Mouse (Mus musculus): ENCODE measurements around the gene Fto. TPM values are rescaled to one million over a fixed set of nuclear protein-coding genes. Genes with fewer than 3 reads are reported as not detected.

The Fto gene
- polyA plus RNA-seq, 2 experiments: 10.0 to 15.6 TPM

- TF ChIP-seq CTCF (IDR thresholded peaks at IDR 0.05; ENCODE audit: low read depth) (no peak), EP300 (IDR thresholded peaks at IDR 0.05; ENCODE audit: low read depth) (no peak)
- Histone ChIP-seq H3K4me2 (ENCODE audit: low read depth) (no peak overlapping the region), H3K4me1 (replicated peaks; ENCODE audit: control insufficient read depth in 2 of 2, insufficient read depth in 2 of 2, low read length in 1 of 2) (peaks cover 0 to 4% of the 10 kb centered on the region in 2 experiments; a peak in 1 of 4 replicates), H3K4me3 (ENCODE audit: insufficient read depth in 1 of 2, low read depth in 2 of 2, low read length in 2 of 2) (no peak overlapping the region), H3K36me3 (replicated peaks; ENCODE audit: control insufficient read depth, insufficient read depth, low read depth) (no peaks in the 10 kb centered on the region), H3K27me3 (ENCODE audit: control insufficient read depth, insufficient read depth, low read length) (no peaks in the 10 kb centered on the region), H3K27ac (no peak overlapping the region), H3K9me3 (ENCODE audit: control insufficient read depth, low read length) (no peaks in the 10 kb centered on the region), H3K9ac (replicated peaks) (no peak overlapping the region)
- DNase-seq (ENCODE audit: low read depth in 3 of 3, low spot score in 3 of 3) (no peak), ATAC-seq (ENCODE audit: insufficient read depth) (no peak)
- WGBS (ENCODE audit: insufficient replicate concordance): 69% methylated on average over 8 of the region's 8 CpGs
Observed at GRCm38 (mm10) chr8:91660879-91661278, 347.6 kb downstream of the Fto start.

GRCm38 (mm10) chr8:91669461-91670071 is 356.2 kb downstream of the Fto start:
- no peaks in the 10 kb centered on the region for H3K9me3 ChIP-seq (ENCODE audit: control insufficient read depth, low read length)
- no peak overlapping the region for H3K4me2 ChIP-seq (ENCODE audit: low read depth)
- ATAC-seq (ENCODE audit: insufficient read depth): no peak
- no peak overlapping the region for H3K4me3 ChIP-seq (ENCODE audit: insufficient read depth in 1 of 2, low read depth in 2 of 2, low read length in 2 of 2)
- H3K36me3 ChIP-seq (replicated peaks; ENCODE audit: control insufficient read depth, insufficient read depth, low read depth): no peaks in the 10 kb centered on the region
- 84% methylated on average over 16 of the region's 16 CpGs for WGBS (ENCODE audit: insufficient replicate concordance)
- no peaks in the 10 kb centered on the region for H3K4me1 ChIP-seq (replicated peaks; ENCODE audit: control insufficient read depth in 2 of 2, insufficient read depth in 2 of 2, low read length in 1 of 2)
- DNase-seq (ENCODE audit: low read depth in 3 of 3, low spot score in 3 of 3): no peak
- TF ChIP-seq EP300 (IDR thresholded peaks at IDR 0.05; ENCODE audit: low read depth): no peak
- TF ChIP-seq CTCF (IDR thresholded peaks at IDR 0.05; ENCODE audit: low read depth): no peak
- no peaks in the 10 kb centered on the region for H3K27me3 ChIP-seq (ENCODE audit: control insufficient read depth, insufficient read depth, low read length)
- no peak overlapping the region for H3K27ac ChIP-seq
- no peak overlapping the region for H3K9ac ChIP-seq (replicated peaks)

DNA sequence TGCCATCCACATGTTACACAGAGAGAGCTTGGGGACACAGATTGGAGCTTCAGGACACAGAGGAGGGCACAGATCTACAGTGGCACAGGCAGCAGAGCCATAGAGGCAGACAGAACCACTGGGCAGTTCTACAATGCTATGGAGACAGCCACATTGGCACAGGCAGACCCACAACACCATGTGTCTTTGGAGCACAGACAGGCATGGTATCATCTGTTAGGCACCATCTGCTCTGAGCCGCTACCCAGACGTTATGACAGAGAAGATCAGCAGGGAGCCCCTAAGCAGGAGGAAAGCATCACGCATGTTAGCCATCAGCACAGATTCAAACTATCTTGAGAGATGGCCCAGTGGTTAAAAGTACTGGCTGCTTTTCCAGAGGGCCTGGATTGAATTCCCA is 363.6 kb downstream of the Fto start:
- DNase-seq (ENCODE audit: low read depth in 3 of 3, low spot score in 3 of 3) (no peak), ATAC-seq (ENCODE audit: insufficient read depth) (no peak)
- no peak overlapping the region for H3K27ac ChIP-seq
- TF ChIP-seq CTCF (IDR thresholded peaks at IDR 0.05; ENCODE audit: low read depth) (no peak), EP300 (IDR thresholded peaks at IDR 0.05; ENCODE audit: low read depth) (no peak)
- no peaks in the 10 kb centered on the region for H3K36me3 ChIP-seq (replicated peaks; ENCODE audit: control insufficient read depth, insufficient read depth, low read depth)
- H3K4me3 ChIP-seq (ENCODE audit: insufficient read depth in 1 of 2, low read depth in 2 of 2, low read length in 2 of 2): no peak overlapping the region
- H3K27me3 ChIP-seq (ENCODE audit: control insufficient read depth, insufficient read depth, low read length): no peaks in the 10 kb centered on the region
- no peaks in the 10 kb centered on the region for H3K9me3 ChIP-seq (ENCODE audit: control insufficient read depth, low read length)
- H3K4me2 ChIP-seq (ENCODE audit: low read depth): no peak overlapping the region
- no peaks in the 10 kb centered on the region for H3K4me1 ChIP-seq (replicated peaks; ENCODE audit: control insufficient read depth in 2 of 2, insufficient read depth in 2 of 2, low read length in 1 of 2)
- 60% methylated on average over 3 of the region's 3 CpGs for WGBS (ENCODE audit: insufficient replicate concordance)
- H3K9ac ChIP-seq (replicated peaks): no peak overlapping the region

- H3K36me3 ChIP-seq (replicated peaks; ENCODE audit: control insufficient read depth, insufficient read depth, low read depth): no peaks in the 10 kb centered on the region
- H3K4me3 ChIP-seq (ENCODE audit: insufficient read depth in 1 of 2, low read depth in 2 of 2, low read length in 2 of 2): no peak overlapping the region
- no peaks in the 10 kb centered on the region for H3K27me3 ChIP-seq (ENCODE audit: control insufficient read depth, insufficient read depth, low read length)
- no peak overlapping the region for H3K27ac ChIP-seq
- no peaks in the 10 kb centered on the region for H3K9me3 ChIP-seq (ENCODE audit: control insufficient read depth, low read length)
- TF ChIP-seq CTCF (IDR thresholded peaks at IDR 0.05; ENCODE audit: low read depth) (no peak), EP300 (IDR thresholded peaks at IDR 0.05; ENCODE audit: low read depth) (no peak)
- no peak overlapping the region for H3K9ac ChIP-seq (replicated peaks)
- WGBS (ENCODE audit: insufficient replicate concordance): 72% methylated on average over 15 of the region's 15 CpGs
- DNase-seq (ENCODE audit: low read depth in 3 of 3, low spot score in 3 of 3) (no peak), ATAC-seq (ENCODE audit: insufficient read depth) (no peak)
- H3K4me1 ChIP-seq (replicated peaks; ENCODE audit: control insufficient read depth in 2 of 2, insufficient read depth in 2 of 2, low read length in 1 of 2): no peaks in the 10 kb centered on the region
- H3K4me2 ChIP-seq (ENCODE audit: low read depth): no peak overlapping the region
Observed at GRCm38 (mm10) chr8:91679451-91679850, 366.1 kb downstream of the Fto start.

- no peak overlapping the region for H3K4me2 ChIP-seq (ENCODE audit: low read depth)
- H3K4me1 ChIP-seq (replicated peaks; ENCODE audit: control insufficient read depth in 2 of 2, insufficient read depth in 2 of 2, low read length in 1 of 2): no peaks in the 10 kb centered on the region
- 51% methylated on average over 5 of the region's 5 CpGs for WGBS (ENCODE audit: insufficient replicate concordance)
- no peak overlapping the region for H3K9ac ChIP-seq (replicated peaks)
- no peaks in the 10 kb centered on the region for H3K27me3 ChIP-seq (ENCODE audit: control insufficient read depth, insufficient read depth, low read length)
- H3K36me3 ChIP-seq (replicated peaks; ENCODE audit: control insufficient read depth, insufficient read depth, low read depth): no peaks in the 10 kb centered on the region
- ATAC-seq (ENCODE audit: insufficient read depth) (no peak), DNase-seq (ENCODE audit: low read depth in 3 of 3, low spot score in 3 of 3) (no peak)
- H3K4me3 ChIP-seq (ENCODE audit: insufficient read depth in 1 of 2, low read depth in 2 of 2, low read length in 2 of 2): no peak overlapping the region
- H3K9me3 ChIP-seq (ENCODE audit: control insufficient read depth, low read length): no peaks in the 10 kb centered on the region
- no peak for TF ChIP-seq EP300 (IDR thresholded peaks at IDR 0.05; ENCODE audit: low read depth)
- TF ChIP-seq CTCF (IDR thresholded peaks at IDR 0.05; ENCODE audit: low read depth): no peak
- H3K27ac ChIP-seq: no peak overlapping the region
Observed at GRCm38 (mm10) chr8:91680125-91680524, 366.8 kb downstream of the Fto start.

All from liver, embryonic 14.5 days (tissue).